Mouse (Mus musculus) thymus, postnatal 4 days (tissue): ENCODE data around the gene Bcl2l13.
A peak's percentile ranks its signal among the peaks of the same experiment; 100 is the strongest.
"Not testable (repeated sequence)": the region's sequence is repeated elsewhere in the genome, so short reads cannot be mapped to it uniquely, and the experiment has no call there.

Source experiments
- DNase-seq: peaks from one replicate; pipeline ENCODE4 v3.0.0; 2021

Gene Bcl2l13

DNA sequence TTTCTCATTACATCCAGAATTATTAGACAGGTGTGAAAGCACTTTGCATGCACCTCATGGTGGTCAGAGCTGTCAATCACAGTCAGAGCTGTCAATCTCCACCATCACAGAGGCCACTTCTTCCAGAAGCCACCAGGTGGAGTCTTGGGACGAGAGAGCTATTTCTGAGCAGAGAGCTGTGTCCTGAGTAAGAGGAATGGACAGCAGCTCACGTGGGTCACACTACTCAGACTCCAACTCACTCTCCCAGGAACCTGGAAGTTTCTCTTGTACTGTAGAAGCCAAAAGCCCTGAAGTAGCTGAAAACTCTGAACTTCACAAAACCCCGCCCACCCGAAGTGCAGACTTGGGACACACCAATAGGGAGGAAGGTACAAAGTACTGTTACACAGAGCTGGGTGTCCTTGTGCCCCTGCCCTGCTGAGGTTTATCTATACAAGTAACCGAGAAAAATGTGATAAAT is 67.5 kb downstream of the Bcl2l13 start:
- DNase-seq = peak; percentile 68

DNA sequence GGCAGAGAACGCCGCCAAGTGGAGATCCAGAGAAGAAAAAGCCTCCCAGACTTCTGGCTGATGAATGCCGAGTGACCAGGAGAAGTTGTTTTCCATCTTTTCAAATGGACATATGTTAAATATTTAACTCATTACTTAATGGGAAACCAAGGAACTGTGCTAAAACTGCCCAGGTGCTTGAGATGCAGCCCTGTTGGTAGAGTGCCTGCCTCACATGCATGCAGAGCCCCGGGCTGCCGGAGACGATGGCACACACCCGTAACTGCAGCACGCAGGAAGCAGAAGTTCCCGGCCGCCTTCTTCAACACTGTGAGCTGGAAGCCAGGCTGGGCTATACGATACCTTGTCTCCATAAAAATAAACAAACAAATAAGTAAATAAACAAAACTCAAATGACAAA is 67.9 kb downstream of the Bcl2l13 start:
- no peak for DNase-seq

- DNase-seq = no peak
Measured at GRCm38 (mm10) chr6:120905111-120905510, 69.1 kb downstream of the Bcl2l13 start.

DNA sequence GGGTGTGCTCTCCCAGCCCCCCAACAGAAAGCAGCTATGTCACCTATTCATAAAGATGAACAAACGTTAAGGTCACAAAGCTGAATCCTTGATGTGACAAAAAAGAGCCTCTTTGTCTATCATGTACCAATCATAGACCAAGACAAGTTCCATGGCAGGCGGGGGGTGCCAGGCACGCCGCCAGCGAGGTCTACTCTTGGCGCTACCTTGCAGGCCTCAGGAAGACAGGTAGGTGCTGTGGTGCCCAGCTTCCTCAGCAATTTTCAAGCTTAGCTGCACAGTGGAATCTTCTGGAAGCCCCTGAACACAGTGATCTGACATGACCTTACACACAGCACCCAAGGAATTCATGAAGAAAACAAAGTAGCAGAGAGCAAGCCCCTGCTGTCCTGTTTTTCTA is 70.5 kb downstream of the Bcl2l13 start:
- DNase-seq = peak; percentile 62

DNA sequence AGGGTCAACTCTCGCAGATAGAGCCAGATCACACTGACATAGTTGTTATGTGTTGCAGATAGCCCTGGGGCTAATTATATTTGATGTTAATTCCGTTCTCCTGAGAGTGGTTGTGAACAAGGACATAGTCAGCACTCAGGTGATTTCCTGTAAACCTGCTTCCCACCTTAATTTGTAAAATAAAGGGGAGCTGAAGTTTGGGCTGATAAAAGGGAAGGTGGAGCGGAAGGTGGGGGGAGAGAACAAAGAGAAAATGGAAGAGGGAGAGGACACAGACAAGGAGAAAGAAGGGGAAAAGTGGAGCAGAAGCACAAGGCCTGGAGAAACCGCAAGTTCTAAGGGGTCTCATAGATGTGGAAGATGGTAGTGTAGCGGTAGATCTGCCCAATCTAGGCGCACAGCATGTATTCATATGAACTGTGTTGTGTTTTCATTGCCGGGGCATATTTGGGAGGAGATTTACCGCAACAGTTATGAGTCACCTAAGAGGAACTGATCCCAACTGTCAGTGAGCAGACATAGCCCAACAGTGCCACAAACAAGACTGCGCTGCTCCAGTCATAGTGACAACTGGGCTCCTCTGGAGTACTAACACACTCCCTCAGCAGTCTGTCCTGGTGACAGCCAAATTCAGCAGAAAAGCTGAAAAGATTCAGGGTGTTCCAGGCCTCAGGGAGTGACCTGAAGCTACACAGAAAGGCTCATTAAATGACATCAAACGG is 72.0 kb downstream of the Bcl2l13 start:
- not testable (repeated sequence) for DNase-seq

- no peak for DNase-seq
Measured at GRCm38 (mm10) chr6:120909501-120909900, 73.5 kb downstream of the Bcl2l13 start.

DNA sequence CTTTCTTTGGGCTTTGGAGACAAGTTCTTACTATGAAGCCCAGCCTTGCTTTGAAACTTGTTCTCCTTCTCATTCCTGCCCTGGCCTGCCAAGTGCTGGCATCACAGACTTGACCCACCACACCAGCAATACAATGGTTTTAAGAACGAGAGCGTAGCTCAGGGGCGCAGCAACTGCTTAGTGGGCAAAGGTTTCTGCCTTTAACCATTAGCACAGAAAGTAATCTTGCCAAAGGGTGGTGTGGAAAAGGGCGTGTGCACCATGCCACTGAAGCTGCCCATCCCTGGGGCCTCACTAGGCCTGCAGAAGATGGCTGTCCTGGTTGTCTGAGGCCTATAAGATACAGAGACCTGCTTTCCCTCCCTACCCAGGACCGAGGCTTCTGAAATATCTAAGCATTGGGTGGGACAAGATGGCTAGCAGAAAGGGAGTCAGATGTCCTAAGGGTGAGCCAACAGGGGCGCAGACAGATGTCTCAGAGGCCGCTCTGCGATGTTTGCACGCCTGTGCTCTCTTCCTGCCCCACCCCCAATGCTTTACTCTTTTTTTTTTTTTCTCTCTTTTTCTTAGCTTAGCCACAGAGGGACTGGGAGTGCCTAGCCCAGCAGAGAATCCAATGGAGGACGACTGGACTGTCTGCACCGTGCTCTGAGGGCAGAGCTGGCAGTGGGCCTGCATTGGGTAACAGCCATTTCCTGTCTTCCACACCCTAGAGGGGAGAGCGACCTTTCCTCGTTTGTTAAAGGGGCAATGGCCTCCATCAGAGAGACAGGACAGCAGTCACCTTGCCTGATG is 75.4 kb downstream of the Bcl2l13 start:
- DNase-seq = peak; percentile 64

DNA sequence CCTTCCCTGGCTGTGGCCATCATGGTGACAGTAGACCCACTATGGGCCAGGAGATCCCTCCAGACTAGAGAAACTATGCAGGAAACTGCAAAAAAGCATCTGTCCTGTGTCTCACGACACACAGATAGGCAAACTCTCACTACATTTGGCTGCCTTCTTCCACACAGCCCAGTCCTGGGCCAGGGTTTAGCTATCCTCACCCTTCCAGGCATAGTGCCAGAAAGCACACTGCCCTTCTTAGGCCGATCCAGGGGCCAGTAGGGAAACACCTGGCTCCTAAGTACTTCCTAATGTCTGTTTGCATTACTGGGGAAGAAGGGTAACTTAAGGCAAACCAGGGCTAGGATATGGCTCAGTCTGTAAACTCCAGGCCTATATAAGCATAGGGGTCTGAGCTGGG is 76.9 kb downstream of the Bcl2l13 start:
- no peak for DNase-seq

DNA sequence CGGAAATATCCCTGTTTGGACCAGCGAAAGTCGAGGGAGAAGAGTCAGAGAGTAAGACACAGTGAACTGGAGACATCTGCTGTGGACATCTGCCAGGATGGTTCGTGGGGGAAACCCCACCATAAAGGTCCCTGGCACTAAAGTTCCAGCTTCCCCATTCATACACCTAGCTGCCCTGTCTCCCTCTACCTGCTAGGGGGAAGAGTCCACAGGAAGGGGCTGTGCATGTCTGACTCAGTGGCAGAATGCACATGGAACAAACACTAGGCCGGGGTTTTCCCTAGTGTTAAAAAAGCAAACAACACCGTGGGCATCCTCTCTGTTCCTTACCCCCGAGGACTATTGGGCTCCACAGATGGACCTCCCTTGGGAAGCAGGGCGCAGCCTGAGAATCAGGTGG is 77.8 kb downstream of the Bcl2l13 start:
- DNase-seq = no peak

- DNase-seq = no peak
Measured at GRCm38 (mm10) chr6:120914533-120914910, 78.5 kb downstream of the Bcl2l13 start.

DNA sequence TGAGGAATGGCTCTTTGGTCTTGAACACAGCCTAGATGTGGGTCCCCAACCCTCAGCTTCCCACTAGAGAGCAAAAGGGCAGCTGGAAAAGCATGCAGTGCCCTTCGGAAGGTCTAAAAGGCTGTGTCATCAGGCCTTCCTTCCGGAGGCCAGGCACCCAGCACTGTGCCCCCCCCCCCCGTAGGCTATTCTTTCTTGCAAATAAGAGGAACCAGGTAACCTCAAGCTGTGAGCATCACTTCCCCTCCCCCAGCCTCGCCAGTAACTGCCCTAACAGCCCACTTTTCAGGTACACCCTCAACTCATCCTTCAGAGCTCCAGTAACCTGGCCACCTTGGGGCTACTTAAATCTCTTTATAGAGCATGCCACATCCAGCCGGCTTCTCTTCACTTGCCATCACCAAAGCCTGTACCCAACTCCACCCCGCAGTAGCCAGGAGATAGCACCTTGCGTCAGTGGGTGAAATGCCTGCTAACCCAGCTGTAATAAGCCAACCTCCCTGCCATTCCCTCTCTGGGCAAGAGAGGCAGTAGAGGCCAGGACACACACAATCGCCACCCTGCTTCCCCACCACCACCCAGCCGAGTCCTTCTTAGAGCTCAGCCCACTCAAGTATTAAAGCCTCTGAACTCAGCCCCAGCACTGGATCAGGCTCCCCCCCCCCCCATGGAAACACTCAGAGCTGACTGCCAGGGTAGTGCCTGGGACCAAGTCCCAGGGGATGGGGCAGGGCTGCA is 79.1 kb downstream of the Bcl2l13 start:
- DNase-seq = peak; percentile 76

- no peak for DNase-seq
Measured at GRCm38 (mm10) chr6:120915649-120915975, 79.6 kb downstream of the Bcl2l13 start.

GRCm38 (mm10) chr6:120916074-120916971 is 80.3 kb downstream of the Bcl2l13 start, which contains the start of gene Bid:
Gene Bid (minus strand): TSS chr6:120916853.
- peak; percentile 99 for DNase-seq

- not testable (repeated sequence) for DNase-seq
Measured at GRCm38 (mm10) chr6:120916972-120917881, 81.2 kb downstream of the Bcl2l13 start.

- no peak for DNase-seq
Measured at GRCm38 (mm10) chr6:120917975-120918374, 82.0 kb downstream of the Bcl2l13 start.

DNA sequence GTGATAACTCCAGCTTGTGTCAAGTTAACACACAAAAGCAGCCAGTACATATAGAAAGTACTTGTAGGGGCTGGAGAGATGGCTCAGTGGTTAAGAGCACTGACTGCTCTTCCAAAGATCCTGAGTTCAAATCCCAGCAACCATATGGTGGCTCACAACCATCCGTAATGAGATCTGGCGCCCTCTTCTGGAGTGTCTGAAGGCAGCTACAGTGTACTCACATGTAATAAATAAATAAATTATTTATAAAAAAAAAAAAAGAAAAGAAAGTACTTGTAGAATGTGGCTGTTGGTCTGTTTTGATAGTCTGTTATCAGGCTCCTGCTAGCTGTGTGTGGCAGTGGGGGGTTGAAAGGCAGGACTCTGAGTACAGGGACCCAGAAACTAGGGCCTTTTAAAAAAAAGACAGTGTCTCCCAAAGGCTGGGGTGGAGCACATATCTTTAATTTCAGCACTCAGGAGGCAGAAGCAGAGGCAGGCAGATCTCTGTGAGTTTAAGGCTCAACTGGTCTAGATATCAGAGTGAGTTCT is 88.8 kb downstream of the Bcl2l13 start:
- not testable (repeated sequence) for DNase-seq

DNA sequence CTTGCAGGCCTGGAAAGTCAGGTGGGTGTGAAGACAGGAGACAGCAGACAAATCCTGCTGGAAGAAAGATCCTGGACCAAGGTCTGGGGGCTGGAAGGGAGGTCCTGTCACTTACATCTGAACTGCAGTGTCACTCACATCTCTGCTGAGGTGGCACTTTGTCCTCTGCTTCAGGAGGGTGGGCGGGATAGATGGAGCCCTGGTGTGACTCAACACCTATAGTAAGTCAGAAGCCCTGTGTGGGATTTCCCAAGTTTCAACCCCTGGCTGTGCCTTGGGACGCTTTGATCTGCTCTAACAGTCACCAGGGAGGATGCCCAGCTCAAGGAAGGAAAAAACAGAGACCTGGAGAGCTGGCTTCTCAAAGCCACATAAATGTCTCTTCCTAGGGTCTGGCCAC is 90.9 kb downstream of the Bcl2l13 start:
- DNase-seq = no peak

- peak; percentile 36 for DNase-seq
Measured at GRCm38 (mm10) chr6:120927765-120928164, 91.8 kb downstream of the Bcl2l13 start.

DNA sequence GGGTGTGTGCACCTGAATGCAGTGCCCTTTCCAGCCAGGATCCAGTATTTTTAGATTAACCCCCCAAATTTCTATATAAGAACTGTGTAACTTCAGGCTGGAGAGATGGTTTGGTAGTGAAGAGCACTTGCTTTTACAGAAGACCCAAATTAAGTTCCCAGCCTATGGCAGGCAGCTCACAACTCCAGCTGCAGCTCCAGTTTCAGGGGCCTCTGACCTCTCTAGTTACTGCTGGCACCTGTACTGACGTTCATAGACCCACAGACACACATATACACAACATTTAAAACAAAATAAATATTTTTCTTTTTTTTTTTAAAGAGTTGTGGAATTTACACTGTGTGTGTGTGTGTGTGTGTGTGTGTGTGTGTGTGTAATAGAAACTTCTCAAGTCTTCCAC is 93.4 kb downstream of the Bcl2l13 start:
- DNase-seq = peak; percentile 49

- DNase-seq = peak; percentile 72
Measured at GRCm38 (mm10) chr6:120930450-120931306, 94.7 kb downstream of the Bcl2l13 start.
